Mouse (Mus musculus) lung, embryonic 14.5 days (tissue): Measurements from ENCODE around the gene Pigb. TPM values are rescaled to one million over a fixed set of nuclear protein-coding genes. Genes with fewer than 3 reads are reported as not detected.

Experiments used
- ATAC-seq: fragments of 200-750 bp; cut with Nextera tagmentation; 2 replicates; pipeline ENCODE4 v1.8.0; 2017; ENCODE audit warnings: mild to moderate bottlenecking, moderate TSS enrichment, moderate library complexity; ENCODE audit not compliant: insufficient read depth
- DNase-seq: peaks from one replicate; pipeline ENCODE4 v3.0.0-alpha.2; 2015
- H3K27ac ChIP-seq: fragments of 300-500 bp; sonication (generic); 2 replicates; pipeline ENCODE4 v1.5.1; 2014; ENCODE audit warnings: low read depth, mild to moderate bottlenecking, moderate library complexity
- H3K27me3 ChIP-seq: fragments of 300-500 bp; sonication (generic); 2 replicates; pipeline ENCODE4 v1.6.1; 2014; ENCODE audit warnings: low read length, control low read depth; ENCODE audit not compliant: insufficient read depth
- H3K36me3 ChIP-seq: fragments of 300-500 bp; sonication (generic); 2 replicates; pipeline ENCODE4 v1.6.1; 2014; ENCODE audit warnings: control low read depth; ENCODE audit not compliant: insufficient read depth
- H3K4me1 ChIP-seq: fragments of 300-500 bp; sonication (generic); 2 replicates; pipeline ENCODE4 v1.6.1; 2014; ENCODE audit warnings: antibody characterized with exemption, control low read depth; ENCODE audit not compliant: insufficient read depth
- H3K4me2 ChIP-seq: fragments of 300-500 bp; sonication (generic); 2 replicates; pipeline ENCODE4 v1.6.1; 2014; ENCODE audit warnings: mild to moderate bottlenecking
- H3K4me3 ChIP-seq: fragments of 300-500 bp; sonication (generic); 2 replicates; pipeline ENCODE4 v1.5.1; 2014; ENCODE audit warnings: low read depth, low read length
- H3K9ac ChIP-seq: fragments of 300-500 bp; sonication (generic); 2 replicates; pipeline ENCODE4 v1.6.1; 2014
- H3K9me3 ChIP-seq: fragments of 300-500 bp; sonication (generic); 2 replicates; pipeline ENCODE4 v1.6.1; 2016; ENCODE audit warnings: low read depth, low read length, control low read depth
- CTCF ChIP-seq: IDR thresholded peaks from 2 replicates; pipeline ENCODE4 v1.5.1; 2016; ENCODE audit warnings: antibody characterized with exemption, low read depth
- WGBS: fragments of 180-500 bp; shearing (Covaris S2); extraction: QIAGEN DNeasy Blood & Tissue Kit; methylation state at CpG from one replicate; pipeline ENCODE4 v1.1.7; 2014; 5-methylcytosine and 5-hydroxymethylcytosine counted together
- polyA plus RNA-seq: library from polyadenylated mRNA; unstranded; fragments of >200 nt; fragmentation: Nextera tagmentation; extraction: Ambion mirVana; gene quantifications from 2 replicates; pipeline ENCODE4 v1.2.1, GENCODE M21; 2014

Pigb gene
- polyA plus RNA-seq, 1 experiment from 2014 or later, result 16.1 TPM

DNA sequence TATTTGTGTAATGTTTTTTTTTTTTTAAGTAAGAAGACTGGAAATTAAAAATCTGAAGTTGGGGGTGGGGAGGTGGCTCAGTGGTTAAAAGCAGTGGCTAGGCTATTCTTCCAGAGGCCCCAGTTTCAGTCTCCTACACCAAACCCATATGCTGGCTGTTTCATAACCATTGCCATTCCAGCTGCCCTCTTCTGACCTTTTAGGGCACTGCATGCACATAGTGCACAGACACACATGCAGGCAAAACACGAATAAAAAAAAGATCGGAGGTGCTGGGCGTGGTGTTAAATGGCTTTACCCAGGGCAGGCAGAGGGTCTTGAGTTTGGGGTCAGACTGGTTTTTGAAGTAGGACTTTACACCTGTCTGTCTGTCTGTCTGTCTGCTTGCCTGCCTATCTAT lies 34.0 kb downstream of the Pigb start:
- H3K4me1 ChIP-seq, result no peaks in the 10 kb centered on the region
- H3K4me2 ChIP-seq, result no peak overlapping the region
- DNase-seq (no peak), ATAC-seq (no peak)
- no peaks in the 10 kb centered on the region for H3K9me3 ChIP-seq
- no peak overlapping the region for H3K4me3 ChIP-seq
- H3K36me3 ChIP-seq, result peaks cover 8% of the 10 kb centered on the region; the same call in 1 of the 2 replicates
- no peak overlapping the region for H3K27ac ChIP-seq
- WGBS, result 94% methylated on average over 3 of the region's 3 CpGs
- no peaks in the 10 kb centered on the region for H3K27me3 ChIP-seq
- no peak overlapping the region for H3K9ac ChIP-seq
- no peak for TF ChIP-seq CTCF

DNA sequence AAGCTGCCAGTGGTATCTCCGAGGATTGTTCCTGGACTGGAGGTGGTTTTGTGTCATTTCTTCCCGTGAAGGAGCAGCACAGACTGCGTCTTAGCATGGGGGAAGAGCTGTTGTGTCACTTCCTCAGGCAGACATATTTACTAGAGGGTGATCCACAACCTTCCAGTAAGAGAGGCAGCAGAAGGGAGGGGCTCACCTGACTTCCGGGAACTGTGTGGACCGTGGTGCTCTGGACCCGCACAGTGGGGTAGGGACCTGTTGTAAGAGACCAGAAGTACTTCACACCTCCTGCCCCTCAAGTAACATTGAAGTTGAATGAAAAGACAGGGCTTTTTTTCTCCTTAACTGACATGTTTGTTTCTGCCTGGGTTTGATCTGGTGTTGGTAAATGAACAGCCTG lies 35.1 kb downstream of the Pigb start:
- H3K4me1 ChIP-seq, result no peaks in the 10 kb centered on the region
- WGBS, result 79% methylated on average over 6 of the region's 6 CpGs
- DNase-seq (no peak), ATAC-seq (no peak)
- H3K27me3 ChIP-seq, result no peaks in the 10 kb centered on the region
- H3K27ac ChIP-seq, result no peak overlapping the region
- 0 out of 2 replicates have a peak, but pooled peaks cover 3% of the 10 kb centered on the region for H3K36me3 ChIP-seq
- H3K4me2 ChIP-seq, result no peak overlapping the region
- no peak for TF ChIP-seq CTCF
- no peaks in the 10 kb centered on the region for H3K9me3 ChIP-seq
- H3K9ac ChIP-seq, result no peak overlapping the region
- H3K4me3 ChIP-seq, result no peak overlapping the region

DNA sequence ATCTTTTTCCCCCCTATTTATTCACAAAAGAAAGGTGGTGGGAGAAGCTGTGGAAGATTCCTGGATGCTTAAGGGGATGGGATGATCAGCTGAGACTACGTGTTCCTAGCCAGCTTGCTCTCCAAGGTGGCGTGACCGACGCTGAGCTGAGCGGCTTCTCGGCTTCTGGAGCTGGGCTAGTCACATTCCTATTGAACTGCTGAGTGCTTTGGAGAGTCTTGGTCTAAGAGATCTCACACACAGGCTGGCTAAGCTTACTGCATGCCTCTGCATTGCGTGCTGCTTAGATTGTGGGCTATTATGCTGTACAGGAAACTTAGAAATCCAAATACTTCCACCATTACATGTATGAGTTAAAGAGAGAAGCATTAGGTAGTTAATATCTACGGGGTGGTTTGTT lies 36.1 kb downstream of the Pigb start:
- ATAC-seq, result no peak
- DNase-seq, result no peak
- Histone ChIP-seq H3K4me1 (no peaks in the 10 kb centered on the region), H3K4me2 (no peak overlapping the region), H3K4me3 (no peak overlapping the region), H3K27me3 (no peaks in the 10 kb centered on the region), H3K27ac (no peak overlapping the region), H3K9ac (no peak overlapping the region), H3K36me3 (0 out of 2 replicates have a peak, but pooled peaks cover 3% of the 10 kb centered on the region), H3K9me3 (no peaks in the 10 kb centered on the region)
- 77% methylated on average over 8 of the region's 8 CpGs for WGBS
- no peak for TF ChIP-seq CTCF

- no peak overlapping the region for H3K4me3 ChIP-seq
- H3K9me3 ChIP-seq, result no peaks in the 10 kb centered on the region
- 0 out of 2 replicates have a peak, but pooled peaks cover 3% of the 10 kb centered on the region for H3K36me3 ChIP-seq
- 70% methylated on average over 3 of the region's 3 CpGs for WGBS
- ATAC-seq (no peak), DNase-seq (no peak)
- H3K27ac ChIP-seq, result no peak overlapping the region
- no peak overlapping the region for H3K9ac ChIP-seq
- no peaks in the 10 kb centered on the region for H3K27me3 ChIP-seq
- H3K4me2 ChIP-seq, result no peak overlapping the region
- no peaks in the 10 kb centered on the region for H3K4me1 ChIP-seq
- TF ChIP-seq CTCF, result no peak
These were observed 38.0 kb downstream of the Pigb start for GRCm38 (mm10) chr9:73002177-73002576.

DNA sequence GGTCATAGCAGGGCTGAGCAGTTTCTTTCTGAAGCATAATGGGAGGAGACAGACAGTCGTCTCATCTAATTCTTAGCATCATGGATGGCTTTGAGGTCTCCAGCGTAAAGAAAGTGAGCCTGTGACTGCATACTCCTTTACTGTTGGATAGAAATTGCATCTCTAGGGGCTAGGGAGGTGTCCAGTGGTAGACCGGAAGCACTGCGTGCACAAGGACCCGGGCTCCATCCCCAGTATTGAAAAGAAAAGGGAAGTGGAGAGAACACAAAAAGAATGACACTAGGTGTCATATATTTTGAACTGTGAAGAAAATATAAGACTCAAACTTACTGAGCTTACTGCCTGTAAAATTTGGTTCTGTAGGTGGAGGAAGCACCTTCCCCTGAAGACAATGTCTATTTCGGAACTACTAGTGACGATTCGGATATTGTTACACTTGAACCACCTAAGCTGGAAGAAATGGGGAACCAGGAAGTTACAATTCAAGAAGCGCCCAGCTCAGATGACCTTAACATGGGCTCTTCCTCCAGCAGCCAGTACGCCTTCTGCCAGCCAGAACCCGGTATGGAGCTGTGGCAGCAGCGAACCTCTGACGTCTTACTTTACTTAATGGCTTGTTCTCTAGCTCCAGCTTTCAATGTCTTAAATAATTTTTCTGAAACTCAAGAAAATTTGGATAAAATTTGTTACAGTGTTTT lies 38.7 kb downstream of the Pigb start:
- no peaks in the 10 kb centered on the region for H3K4me1 ChIP-seq
- DNase-seq (no peak), ATAC-seq (no peak)
- H3K27me3 ChIP-seq, result no peaks in the 10 kb centered on the region
- no peaks in the 10 kb centered on the region for H3K9me3 ChIP-seq
- no peak overlapping the region for H3K9ac ChIP-seq
- H3K27ac ChIP-seq, result no peak overlapping the region
- H3K4me2 ChIP-seq, result no peak overlapping the region
- TF ChIP-seq CTCF, result no peak
- H3K36me3 ChIP-seq, result 0 out of 2 replicates have a peak, but pooled peaks cover 3% of the 10 kb centered on the region
- whole genome bisulfite sequencing, result 83% methylated on average over 13 of the region's 13 CpGs
- no peak overlapping the region for H3K4me3 ChIP-seq

DNA sequence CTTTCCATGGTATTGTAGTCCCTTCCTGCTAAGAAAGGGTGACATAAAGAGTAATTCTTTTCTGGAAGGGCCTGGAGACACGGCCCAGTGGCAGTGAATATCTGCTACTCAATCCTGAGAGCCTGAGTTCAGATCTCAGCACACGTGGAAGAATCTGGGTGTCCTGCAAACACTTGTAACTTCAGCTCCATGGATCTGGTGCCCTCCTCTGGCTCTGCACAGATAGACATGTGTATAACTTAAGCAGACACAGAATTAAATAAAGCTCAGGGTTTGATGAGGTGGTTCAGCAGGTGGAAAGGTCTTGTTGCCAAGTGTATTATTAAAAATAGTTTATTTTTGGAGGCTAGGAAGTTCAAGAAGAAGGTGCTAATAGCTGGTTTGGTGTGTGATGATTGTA lies 39.7 kb downstream of the Pigb start:
- Histone ChIP-seq H3K4me3 (no peak overlapping the region), H3K4me2 (no peak overlapping the region), H3K27me3 (no peaks in the 10 kb centered on the region), H3K9me3 (no peaks in the 10 kb centered on the region), H3K4me1 (no peaks in the 10 kb centered on the region), H3K9ac (no peak overlapping the region), H3K27ac (no peak overlapping the region), H3K36me3 (no peaks in the 10 kb centered on the region)
- no peak for TF ChIP-seq CTCF
- ATAC-seq (no peak), DNase-seq (no peak)
- WGBS, result 60% methylated on average over 2 of the region's 2 CpGs

GRCm38 (mm10) chr9:72996806-72997205 lies 43.4 kb downstream of the Pigb start:
- H3K36me3 ChIP-seq, result no peaks in the 10 kb centered on the region
- H3K4me2 ChIP-seq, result no peak overlapping the region
- H3K9ac ChIP-seq, result no peak overlapping the region
- H3K4me1 ChIP-seq, result no peaks in the 10 kb centered on the region
- 58% methylated on average over 7 of the region's 7 CpGs for WGBS
- no peak overlapping the region for H3K27ac ChIP-seq
- TF ChIP-seq CTCF, result no peak
- no peak overlapping the region for H3K4me3 ChIP-seq
- ATAC-seq (no peak), DNase-seq (no peak)
- no peaks in the 10 kb centered on the region for H3K27me3 ChIP-seq
- H3K9me3 ChIP-seq, result no peaks in the 10 kb centered on the region

DNA sequence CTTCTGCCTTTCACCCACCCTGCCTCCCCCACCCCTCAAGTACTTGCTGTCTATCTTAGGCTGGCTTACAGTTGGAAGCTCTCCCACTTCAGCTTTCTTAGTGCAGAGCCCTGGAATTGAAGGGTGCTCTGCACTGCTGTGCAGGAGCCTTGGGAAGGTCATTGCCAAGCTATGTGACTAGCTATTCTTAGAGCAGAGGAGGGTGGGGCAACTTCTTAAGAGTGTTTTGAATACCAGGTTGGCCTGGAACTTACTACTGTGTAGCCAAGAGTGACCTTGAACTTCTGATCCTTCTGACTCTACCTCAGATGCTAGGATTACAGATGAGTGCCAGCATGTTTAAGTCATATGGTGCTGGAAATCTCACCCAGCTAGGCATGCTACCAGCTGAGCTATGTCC lies 44.0 kb downstream of the Pigb start:
- no peaks in the 10 kb centered on the region for H3K9me3 ChIP-seq
- no peak overlapping the region for H3K27ac ChIP-seq
- no peak overlapping the region for H3K4me3 ChIP-seq
- no peak overlapping the region for H3K9ac ChIP-seq
- ATAC-seq, result no peak
- H3K27me3 ChIP-seq, result no peaks in the 10 kb centered on the region
- no peak overlapping the region for H3K4me2 ChIP-seq
- no peaks in the 10 kb centered on the region for H3K4me1 ChIP-seq
- H3K36me3 ChIP-seq, result no peaks in the 10 kb centered on the region
- no peak for TF ChIP-seq CTCF
- no peak for DNase-seq
